Mouse (Mus musculus) ovary, postnatal 14 days (tissue): Measurements from ENCODE around the gene Atxn7l3.

Experiments used
- DNase-seq: peaks from one replicate; pipeline ENCODE4 v3.0.0; 2022; ENCODE audit warnings: low spot score

Gene Atxn7l3

DNA sequence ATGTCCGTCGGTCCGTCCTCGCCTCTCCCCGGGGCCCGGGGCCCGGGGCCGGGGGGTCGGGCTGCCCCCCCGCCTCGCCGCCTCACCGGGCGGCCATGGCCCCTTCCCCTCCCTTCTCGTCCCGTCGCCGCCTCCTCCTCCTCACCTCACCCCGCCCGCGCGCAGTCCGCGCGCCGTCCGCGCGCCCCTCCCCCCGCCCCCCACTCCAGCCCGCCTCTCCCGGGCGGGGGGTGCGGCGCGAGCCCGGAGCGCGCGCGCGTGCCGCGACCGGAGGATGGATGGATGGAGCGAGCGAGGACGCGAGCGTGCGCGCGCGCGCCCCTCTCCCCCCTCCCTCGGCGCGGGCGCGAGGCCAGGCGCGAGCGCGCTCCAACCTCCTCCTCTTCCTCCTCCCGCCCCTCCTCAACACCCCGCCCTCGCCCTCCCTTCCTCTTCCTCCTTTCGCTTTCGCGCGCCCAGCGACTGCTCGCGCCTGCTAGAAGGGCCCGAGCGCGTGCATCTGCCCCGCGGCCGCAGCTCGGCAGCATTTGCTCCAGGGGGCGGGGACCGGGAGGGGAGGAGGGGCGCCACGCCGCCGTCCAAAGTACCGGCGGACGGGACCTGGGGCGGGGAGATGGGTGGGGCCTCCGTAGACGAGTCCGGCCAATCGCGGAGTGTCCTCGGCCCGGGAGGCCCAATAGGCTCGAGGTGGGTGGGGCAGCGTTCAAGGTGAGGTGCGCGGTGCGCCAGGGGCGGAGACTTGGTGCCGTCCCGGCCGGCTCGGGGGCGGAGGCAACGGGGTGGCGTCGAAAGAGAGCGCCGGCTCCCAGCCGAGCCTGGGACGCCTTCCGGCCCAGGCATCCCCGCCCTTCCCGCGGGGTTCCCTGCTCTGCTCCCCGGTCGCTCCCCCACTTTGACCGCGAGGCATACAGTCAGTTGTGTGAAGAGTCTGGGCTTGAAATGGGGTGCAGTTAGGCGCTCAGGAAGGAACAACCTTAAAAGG, at the start of gene Atxn7l3:
Gene Atxn7l3 (minus strand): TSS at position 141 of the 982 bp plus-strand sequence.
- DNase-seq: peak; percentile 94

- DNase-seq: no peak
Observed at GRCm38 (mm10) chr11:102344458-102344857, 48.0 kb upstream of the Atxn7l3 start.

DNA sequence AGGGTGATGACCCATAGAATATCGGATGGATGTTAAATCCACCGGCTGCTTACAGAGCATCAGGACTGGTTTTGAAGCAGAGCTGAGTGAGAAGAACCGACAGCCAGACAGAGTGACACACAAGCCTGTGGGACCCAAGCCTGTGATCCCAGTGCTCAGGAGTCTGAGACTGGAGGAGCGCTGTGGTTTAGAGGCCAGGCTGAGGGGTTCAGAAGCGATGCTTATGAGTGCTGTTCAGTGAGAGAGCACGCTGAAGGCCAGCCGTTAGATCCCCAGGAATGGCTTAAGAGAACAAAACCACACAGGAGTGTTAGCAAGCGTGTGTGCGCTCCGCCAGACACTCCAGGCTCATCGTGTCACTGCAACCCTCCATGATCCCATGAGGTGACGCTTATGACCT, 46.3 kb upstream of the Atxn7l3 start:
- DNase-seq: no peak

GRCm38 (mm10) chr11:102341101-102341500, 44.7 kb upstream of the Atxn7l3 start:
- DNase-seq: no peak

GRCm38 (mm10) chr11:102339624-102340023, 43.2 kb upstream of the Atxn7l3 start:
- no peak for DNase-seq

DNA sequence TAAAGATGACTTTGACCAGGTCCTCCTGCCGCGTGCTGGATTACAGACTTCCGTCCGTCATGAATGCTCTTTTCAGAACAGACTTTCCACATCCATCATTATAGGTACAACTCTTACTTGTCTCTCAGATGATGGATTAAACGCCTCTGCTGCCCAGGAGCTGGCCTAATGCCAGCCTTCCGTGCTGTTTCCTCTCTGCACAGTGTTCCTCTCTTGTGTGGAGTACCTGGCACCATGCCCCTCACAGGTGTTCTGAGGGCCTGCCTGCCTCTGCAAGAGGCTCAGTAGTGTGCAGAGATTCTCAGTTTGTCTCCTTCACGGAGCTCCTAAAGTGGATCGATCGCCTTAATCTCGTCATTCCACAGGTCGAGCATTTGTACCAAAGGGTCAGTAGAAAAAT, 42.8 kb upstream of the Atxn7l3 start:
- no peak for DNase-seq

- peak; percentile 46 for DNase-seq
Observed at GRCm38 (mm10) chr11:102338561-102338960, 42.1 kb upstream of the Atxn7l3 start.

GRCm38 (mm10) chr11:102337921-102338320, 41.5 kb upstream of the Atxn7l3 start:
- no peak for DNase-seq

DNA sequence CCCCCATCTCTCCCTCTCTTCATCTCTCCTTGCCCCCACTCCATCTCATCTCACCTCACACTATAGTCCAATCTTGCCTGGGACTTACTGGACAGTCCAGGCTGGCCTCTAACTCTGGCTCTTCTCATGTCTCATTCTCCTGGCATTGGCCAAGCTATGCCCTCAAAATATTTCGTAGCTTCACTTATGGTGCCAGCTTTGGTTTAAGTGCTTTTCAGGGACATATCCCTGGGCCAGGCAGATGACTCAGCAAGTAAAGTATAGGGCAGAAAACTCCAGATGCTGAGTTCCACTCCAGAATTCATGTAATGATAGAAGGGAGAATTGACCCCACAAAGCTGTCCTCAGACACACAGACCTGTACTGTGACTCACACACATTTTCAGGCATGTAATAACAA, 39.8 kb upstream of the Atxn7l3 start:
- DNase-seq: no peak

DNA sequence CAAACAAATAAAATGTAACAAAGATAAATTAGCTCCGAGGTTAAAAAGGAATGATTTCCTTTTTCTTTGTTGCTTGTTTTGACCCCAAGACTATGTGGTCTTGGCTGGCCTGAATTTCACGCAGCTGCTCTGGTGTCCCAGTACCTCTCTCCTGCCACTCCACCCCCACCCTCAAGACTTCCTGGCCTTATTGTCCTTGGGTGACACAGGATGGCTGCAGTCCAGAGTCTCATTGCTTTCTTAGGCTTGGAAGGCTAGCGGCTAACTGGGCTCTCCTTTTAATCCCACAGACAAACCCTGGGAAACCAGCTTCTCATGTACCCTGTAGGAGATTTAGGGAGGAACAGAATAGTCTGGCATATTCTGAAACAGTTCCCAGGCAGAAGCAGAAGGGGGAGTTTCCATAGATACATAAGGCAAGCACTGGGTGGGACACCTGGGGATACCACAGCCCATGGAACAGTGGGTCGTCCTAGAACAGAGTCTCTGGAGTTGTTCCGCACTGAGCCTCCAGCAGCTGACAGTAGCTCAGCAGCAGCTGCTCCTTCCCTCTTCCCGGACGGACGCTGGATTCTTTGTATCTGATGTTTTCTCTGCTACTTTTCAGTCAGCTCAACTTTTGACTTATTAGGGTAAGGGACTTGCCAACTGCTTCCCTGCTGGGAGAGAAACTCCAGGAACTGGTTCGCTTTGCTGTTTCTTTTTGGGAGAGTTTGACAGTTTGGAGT, 38.7 kb upstream of the Atxn7l3 start:
- DNase-seq: no peak

DNA sequence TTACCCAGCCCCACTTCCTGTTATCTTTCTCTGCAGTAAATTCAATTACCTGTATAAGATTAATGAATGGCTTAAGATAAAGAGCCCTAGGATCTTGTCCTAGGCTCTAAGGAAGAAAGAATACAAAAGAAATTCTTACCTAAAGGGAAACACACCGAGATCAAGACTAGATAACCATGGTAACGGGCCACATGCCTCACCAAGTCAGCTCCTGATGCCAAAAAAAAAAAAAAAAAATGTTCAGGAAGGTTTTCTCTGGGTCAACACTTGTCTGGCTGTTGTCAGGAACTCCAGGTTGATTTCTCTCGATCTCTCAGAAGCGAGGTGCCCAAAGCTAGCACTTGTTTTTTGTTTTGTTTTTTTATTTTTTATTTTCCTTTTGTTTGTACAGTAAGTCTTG, 37.6 kb upstream of the Atxn7l3 start:
- no peak for DNase-seq

DNA sequence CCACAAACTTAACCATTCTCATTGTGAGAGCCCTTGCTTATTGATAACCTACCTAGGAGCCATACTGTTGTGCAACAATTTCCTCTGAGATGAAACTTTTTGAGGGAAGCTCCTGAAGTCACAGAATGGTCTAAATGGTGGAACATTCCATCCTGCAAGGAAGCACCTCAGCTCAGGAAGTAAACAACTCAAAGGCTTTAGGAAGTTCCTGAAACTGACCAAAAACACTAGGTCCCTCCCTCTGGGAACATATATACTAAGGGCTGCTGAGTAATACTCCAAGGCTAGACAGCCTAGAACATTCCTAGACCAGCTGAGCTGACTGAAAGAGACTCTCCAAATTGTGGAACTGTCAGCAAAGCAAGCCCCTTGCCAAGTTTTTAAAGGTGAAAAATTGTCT, 36.6 kb upstream of the Atxn7l3 start:
- DNase-seq: no peak

GRCm38 (mm10) chr11:102331806-102332205, 35.4 kb upstream of the Atxn7l3 start:
- no peak for DNase-seq

- no peak for DNase-seq
Observed at GRCm38 (mm10) chr11:102330039-102330438, 33.6 kb upstream of the Atxn7l3 start.

GRCm38 (mm10) chr11:102329518-102329917, 33.1 kb upstream of the Atxn7l3 start:
- no peak for DNase-seq

DNA sequence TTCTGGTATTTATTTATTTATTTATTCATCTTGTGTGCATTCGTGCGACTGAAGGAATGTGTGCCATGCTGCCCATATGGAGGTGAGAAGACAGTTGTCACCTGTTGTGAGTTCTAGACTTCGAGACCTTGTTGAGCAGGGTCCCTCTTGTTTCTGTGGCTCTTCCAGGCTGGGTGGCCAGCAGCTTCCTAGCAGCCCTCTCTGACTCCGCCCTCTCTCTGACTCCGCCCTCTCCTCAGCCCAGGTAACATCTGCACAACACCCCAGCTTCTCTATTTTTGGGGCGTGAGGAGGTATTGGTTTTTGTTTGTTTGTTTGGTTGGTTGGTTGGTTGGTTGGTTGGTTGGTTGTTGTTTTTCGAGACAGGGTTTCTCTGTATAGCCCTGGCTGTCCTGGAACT, 31.4 kb upstream of the Atxn7l3 start:
- no peak for DNase-seq

DNA sequence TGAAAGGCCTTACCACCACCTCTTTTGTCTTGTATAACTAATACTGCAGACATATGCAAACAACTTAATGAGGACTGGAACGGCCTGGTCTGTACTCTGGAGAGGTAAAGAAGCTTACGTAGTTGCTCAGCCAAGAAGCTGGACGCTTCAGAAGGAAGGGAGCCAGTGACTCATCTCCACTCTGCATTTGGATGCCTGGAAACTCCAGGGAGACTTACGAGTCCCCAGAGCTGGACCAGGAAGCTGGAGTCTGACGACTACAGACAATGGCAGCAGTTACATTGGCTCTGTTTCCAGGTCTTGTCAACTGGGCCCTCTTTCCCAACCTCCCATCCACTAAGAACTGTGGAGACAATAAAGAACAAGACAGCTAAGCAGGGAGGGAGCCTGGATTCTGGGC, 30.8 kb upstream of the Atxn7l3 start:
- no peak for DNase-seq

DNA sequence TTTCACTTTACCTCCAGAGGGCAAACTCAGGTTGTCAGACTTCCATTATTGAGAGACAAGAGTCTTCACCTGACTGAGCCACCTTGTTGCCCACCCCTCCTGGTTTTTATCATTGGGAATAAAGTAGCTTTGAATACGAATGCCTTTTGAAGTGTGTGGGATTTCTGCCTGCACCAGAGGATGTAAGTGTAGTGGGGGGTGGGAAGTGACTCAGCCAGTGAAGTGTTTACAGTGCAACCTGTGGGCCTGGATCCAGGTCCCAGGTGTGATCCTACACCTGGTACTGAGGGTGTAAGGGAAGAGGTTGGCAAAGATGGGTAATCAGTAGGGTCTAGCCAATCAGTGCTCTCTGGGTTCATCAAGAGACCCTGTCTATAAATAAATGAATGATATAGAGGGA, 27.1 kb upstream of the Atxn7l3 start:
- no peak for DNase-seq

DNA sequence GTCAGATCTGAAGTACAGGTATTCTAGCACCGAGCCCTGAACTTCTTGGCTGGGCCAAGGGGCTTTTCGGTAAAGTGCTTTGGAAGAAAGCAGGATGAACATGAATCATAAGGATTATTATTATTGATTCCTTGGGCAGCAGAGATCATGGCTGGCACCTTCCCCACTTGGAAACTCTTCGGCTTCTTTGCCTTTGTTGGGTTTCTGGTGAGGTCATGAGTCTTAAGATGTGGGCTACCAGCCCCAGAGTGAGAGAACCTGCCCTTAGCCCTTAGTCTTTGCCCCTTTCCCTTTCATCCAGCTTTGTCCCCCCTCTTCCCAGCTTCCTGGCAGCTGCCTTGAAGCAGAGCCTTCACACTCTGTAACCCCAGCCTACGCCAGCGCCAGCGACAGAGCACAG, 25.5 kb upstream of the Atxn7l3 start:
- no peak for DNase-seq

DNA sequence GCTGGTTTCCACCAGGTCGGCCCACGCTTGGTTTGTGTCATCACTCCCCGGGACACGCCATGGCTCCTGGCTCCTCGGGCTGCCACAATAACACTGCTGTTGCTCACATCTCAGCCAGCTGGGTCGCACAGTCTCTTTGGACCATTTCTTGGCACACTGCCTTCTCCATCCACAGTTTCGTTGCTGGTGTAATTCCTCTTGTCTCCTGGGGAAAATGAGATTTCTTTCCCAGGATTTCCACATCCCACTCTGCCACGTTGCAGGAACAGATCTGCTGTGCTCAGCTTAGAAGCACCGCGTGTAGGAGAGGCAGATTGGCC, 24.2 kb upstream of the Atxn7l3 start:
- peak; percentile 65 for DNase-seq

- peak; percentile 76 for DNase-seq
Observed at GRCm38 (mm10) chr11:102319941-102320685, 23.7 kb upstream of the Atxn7l3 start.

- DNase-seq: peak; percentile 74
Observed at GRCm38 (mm10) chr11:102319410-102319792, 23.0 kb upstream of the Atxn7l3 start, which contains the start of gene Ubtf. TSS of gene Ubtf (minus strand) at chr11:102319742.
